Mouse (Mus musculus) limb, embryonic 11.5 days (tissue): ENCODE data around the gene Defb25. TPM values are rescaled to one million over a fixed set of nuclear protein-coding genes. Genes with fewer than 3 reads are reported as not detected.

ENCODE experiments used
- ATAC-seq: fragments of 200-750 bp; cut with Nextera tagmentation; 2 replicates; pipeline ENCODE4 v1.8.0; 2017; ENCODE audit warnings: low read depth; ENCODE audit not compliant: insufficient number of reproducible peaks, low FRiP score, low TSS enrichment
- DNase-seq: peaks from one replicate; pipeline ENCODE4 v3.0.0-alpha.2; 2015; ENCODE audit warnings: low spot score
- H3K27ac ChIP-seq: fragments of 300-500 bp; sonication (generic); replicated peaks from 2 replicates; pipeline ENCODE4 v1.5.1; 2014; ENCODE audit warnings: low read depth, mild to moderate bottlenecking, low read length
- H3K27me3 ChIP-seq: fragments of 300-500 bp; sonication (generic); 2 replicates; pipeline ENCODE4 v1.6.1; 2014; ENCODE audit warnings: mild to moderate bottlenecking, low read length, mixed read lengths; ENCODE audit not compliant: control insufficient read depth, insufficient read depth
- H3K36me3 ChIP-seq: fragments of 300-500 bp; sonication (generic); 2 replicates; pipeline ENCODE4 v1.6.1; 2014; ENCODE audit warnings: mild to moderate bottlenecking, low read length, moderate library complexity, mixed read lengths; ENCODE audit not compliant: control insufficient read depth, insufficient read depth
- H3K4me1 ChIP-seq: fragments of 300-500 bp; sonication (generic); 2 replicates; pipeline ENCODE4 v1.6.1; 2014; ENCODE audit warnings: low read length, mixed read lengths; ENCODE audit not compliant: control insufficient read depth, insufficient read depth
- H3K4me2 ChIP-seq: fragments of 300-500 bp; sonication (generic); 2 replicates; pipeline ENCODE4 v1.6.1; 2014; ENCODE audit warnings: low read depth, mild to moderate bottlenecking, moderate library complexity; ENCODE audit not compliant: severe bottlenecking
- H3K4me3 ChIP-seq: fragments of 300-500 bp; sonication (generic); 2 replicates; pipeline ENCODE4 v1.5.1; 2014; ENCODE audit warnings: low read depth, low read length
- H3K9ac ChIP-seq: fragments of 300-500 bp; sonication (generic); 2 replicates; pipeline ENCODE4 v1.6.1; 2014; ENCODE audit warnings: mild to moderate bottlenecking, low read length
- H3K9me3 ChIP-seq: fragments of 300-500 bp; sonication (generic); 2 replicates; pipeline ENCODE4 v1.6.1; 2016; ENCODE audit warnings: low read length; ENCODE audit not compliant: control insufficient read depth
- WGBS: fragments of 180-500 bp; shearing (Covaris S2); extraction: QIAGEN DNeasy Blood & Tissue Kit; methylation state at CpG from one replicate; pipeline ENCODE4 v1.1.7; 2014; 5-methylcytosine and 5-hydroxymethylcytosine counted together
- polyA plus RNA-seq: library from polyadenylated mRNA; unstranded; fragments of >200 nt; fragmentation: Nextera tagmentation; extraction: Ambion mirVana; gene quantifications from 2 replicates; pipeline ENCODE4 v1.2.1, GENCODE M21; 2014

Gene Defb25
- polyA plus RNA-seq, 1 experiment from 2014 or later = not detected

DNA sequence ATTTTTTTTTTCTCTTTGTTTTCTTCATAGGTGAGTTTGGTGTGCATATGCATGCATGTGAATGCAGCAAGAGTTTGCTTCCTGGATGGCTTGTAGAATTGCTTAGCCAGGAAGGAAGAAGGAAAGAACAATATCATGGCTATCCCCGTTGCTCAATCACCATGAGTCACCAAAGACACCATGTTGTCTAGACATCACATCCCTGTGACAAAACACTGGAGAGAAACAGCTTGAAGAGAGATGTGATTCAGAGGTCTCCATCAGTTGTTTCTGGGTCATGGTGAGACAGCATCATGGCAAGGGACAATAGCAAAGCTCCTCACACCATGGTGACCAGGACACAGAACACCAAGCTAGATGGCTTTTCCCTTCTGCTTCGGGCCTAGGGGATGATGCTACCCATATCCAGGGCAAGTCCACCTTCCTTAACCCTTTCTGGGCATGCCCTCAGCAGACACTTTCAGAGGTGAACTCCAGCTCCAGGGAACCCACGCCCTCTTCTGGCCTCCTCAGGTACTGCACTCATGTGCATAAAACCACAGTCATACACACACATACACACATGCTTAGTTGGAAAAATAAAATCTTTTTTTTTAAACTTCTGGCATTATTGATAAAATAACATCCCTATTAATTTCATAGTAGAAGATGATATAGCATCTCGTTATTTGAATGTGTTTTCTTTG, 21.4 kb downstream of the Defb25 start:
- Histone ChIP-seq H3K4me1 (no peaks in the 10 kb centered on the region), H3K36me3 (no peaks in the 10 kb centered on the region), H3K27ac (no peak overlapping the region), H3K9ac (no peak overlapping the region), H3K4me3 (no peak overlapping the region), H3K4me2 (no peak overlapping the region), H3K27me3 (no peaks in the 10 kb centered on the region), H3K9me3 (no peaks in the 10 kb centered on the region)
- no peak for DNase-seq
- WGBS = 74% methylated on average over 4 of the region's 4 CpGs
- ATAC-seq = no peak

DNA sequence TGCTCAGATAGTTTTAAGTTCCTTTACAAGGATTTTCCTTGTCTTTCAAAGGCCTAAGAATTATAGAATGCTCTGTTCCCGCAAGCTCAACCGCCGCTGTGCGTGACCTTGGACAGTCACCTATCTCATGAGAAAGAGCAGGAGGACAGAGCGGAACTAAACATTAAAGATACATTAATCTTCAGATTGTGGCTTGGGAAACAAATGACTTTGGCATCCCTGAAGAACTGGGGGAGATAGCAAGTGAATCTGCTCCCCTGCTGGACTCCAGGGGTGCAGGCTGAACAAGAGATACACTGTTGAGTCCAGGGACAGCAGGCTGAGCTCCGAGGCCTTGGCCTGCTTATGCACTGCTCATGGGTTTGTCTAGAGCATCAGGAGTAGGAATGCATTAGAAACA, 22.8 kb downstream of the Defb25 start:
- Histone ChIP-seq H3K27me3 (no peaks in the 10 kb centered on the region), H3K9me3 (no peaks in the 10 kb centered on the region), H3K4me2 (no peak overlapping the region), H3K9ac (no peak overlapping the region), H3K4me1 (no peaks in the 10 kb centered on the region), H3K4me3 (no peak overlapping the region), H3K27ac (no peak overlapping the region), H3K36me3 (no peaks in the 10 kb centered on the region)
- DNase-seq (no peak), ATAC-seq (no peak)
- WGBS = 89% methylated on average over 6 of the region's 6 CpGs

DNA sequence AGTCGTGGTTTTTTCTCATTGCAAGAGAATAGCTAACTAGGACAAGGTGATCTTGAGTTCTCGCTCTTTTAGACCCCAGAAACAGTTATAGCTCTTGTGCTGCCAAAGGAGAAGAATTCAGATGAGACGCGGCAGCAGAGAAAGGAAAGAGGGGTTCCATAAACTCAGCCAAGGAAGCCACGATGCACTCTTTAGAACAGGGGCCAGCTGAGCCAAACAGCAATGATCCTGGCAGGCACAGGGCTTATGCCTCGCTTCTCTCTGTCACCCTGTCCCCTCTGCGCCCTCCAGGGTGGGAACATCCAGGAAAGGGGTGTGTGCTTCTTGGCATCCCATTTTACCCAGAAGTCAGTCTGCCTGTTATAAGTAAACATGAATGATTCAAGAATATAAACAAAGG, 23.6 kb downstream of the Defb25 start, which contains the start of gene Defb45:
TSS of gene Defb45 (minus strand) at position 101 of the 400 bp plus-strand sequence.
- H3K9me3 ChIP-seq = no peaks in the 10 kb centered on the region
- DNase-seq = no peak
- no peak within 1 kb of the TSS for H3K27ac ChIP-seq
- no peak within 1 kb of the TSS for H3K4me2 ChIP-seq
- no peak for ATAC-seq
- no peak within 1 kb of the TSS for H3K9ac ChIP-seq
- no peaks in the 10 kb centered on the region for H3K4me1 ChIP-seq
- WGBS = 66% methylated on average over 7 of the region's 7 CpGs
- no peaks in the 10 kb centered on the region for H3K27me3 ChIP-seq
- no peaks in the 10 kb centered on the region for H3K36me3 ChIP-seq
- H3K4me3 ChIP-seq = no peak within 1 kb of the TSS

DNA sequence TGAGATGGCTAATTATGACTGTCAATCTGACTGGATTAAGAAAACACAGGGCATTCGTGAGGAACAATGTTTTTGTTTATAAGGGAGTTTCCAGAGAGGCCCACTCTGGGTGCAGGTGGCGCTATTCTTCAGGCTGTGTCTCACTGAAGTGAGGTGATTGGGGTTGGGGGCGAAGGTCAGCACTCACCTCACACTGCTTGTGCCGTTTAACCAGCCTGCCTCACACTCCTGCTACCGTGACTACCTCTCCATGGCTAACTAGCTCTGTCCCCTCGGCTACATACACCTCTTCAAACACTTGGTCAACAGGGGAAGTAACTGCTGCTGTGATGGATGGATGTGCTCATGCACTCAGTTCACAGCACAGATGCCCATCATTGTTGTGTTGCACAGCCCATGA, 33.8 kb downstream of the Defb25 start:
- no peaks in the 10 kb centered on the region for H3K9me3 ChIP-seq
- ATAC-seq (no peak), DNase-seq (no peak)
- H3K27me3 ChIP-seq = no peaks in the 10 kb centered on the region
- H3K9ac ChIP-seq = no peak overlapping the region
- H3K4me1 ChIP-seq = no peaks in the 10 kb centered on the region
- WGBS = 46% methylated on average over 6 of the region's 6 CpGs
- no peaks in the 10 kb centered on the region for H3K36me3 ChIP-seq
- H3K4me3 ChIP-seq = no peak overlapping the region
- H3K4me2 ChIP-seq = no peak overlapping the region
- no peak overlapping the region for H3K27ac ChIP-seq

DNA sequence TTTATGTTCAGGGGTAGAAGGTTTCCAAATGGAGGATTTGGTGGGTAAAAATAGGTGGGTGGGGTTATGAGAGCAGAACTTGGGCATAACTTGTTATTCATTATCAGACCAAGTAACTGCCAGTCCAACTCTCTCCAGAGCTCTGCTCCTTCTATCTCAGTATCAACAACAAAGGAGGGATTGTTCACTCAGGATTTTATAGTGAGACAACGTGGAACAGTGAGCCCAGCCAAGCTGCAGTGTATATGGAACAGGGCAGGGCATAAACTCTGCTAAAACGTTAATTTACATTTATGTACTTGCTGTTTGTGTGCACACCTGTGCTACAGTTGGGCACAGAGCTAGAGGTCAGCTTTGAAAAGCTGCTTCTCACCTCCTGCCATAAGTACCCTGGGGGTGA, 34.4 kb downstream of the Defb25 start:
- Histone ChIP-seq H3K27me3 (no peaks in the 10 kb centered on the region), H3K9me3 (no peaks in the 10 kb centered on the region), H3K27ac (no peak overlapping the region), H3K9ac (no peak overlapping the region), H3K4me3 (no peak overlapping the region), H3K4me2 (no peak overlapping the region), H3K36me3 (no peaks in the 10 kb centered on the region), H3K4me1 (no peaks in the 10 kb centered on the region)
- ATAC-seq = no peak
- DNase-seq = no peak
- 42% methylated on average over 2 of the region's 2 CpGs for WGBS

DNA sequence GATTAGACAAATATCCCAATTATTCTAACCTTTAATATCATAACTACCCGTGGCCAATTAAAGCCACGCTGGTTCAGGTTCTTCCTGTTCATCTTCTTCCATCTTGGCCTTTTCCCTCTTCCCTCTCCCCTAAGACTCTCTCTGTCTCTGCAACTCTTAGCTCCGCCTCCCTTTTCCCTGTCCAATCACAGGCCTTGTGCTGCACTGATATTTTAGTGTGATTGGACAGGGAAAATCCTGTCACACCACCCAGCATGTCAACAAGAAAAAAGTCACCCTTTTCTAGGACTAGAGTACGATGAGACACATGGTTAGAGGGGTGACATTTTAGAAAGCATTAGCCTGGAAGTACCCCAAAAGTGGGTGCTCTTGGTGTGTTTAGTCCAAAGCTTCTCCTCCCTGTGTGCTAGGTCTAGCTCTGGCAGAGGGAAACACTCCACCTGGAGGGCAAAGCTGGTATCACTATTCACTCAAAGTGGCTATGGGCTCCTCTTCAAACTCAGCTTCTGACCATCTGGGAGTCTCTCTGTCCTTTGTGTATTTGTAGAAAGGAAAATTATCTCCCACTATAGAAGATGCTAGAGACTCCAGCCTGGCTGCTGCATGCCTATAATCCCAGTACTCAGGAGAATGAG, 35.8 kb downstream of the Defb25 start:
- ATAC-seq = no peak
- Histone ChIP-seq H3K9ac (no peak overlapping the region), H3K36me3 (no peaks in the 10 kb centered on the region), H3K9me3 (no peaks in the 10 kb centered on the region), H3K27ac (no peak overlapping the region), H3K4me2 (no peak overlapping the region), H3K4me1 (no peaks in the 10 kb centered on the region), H3K4me3 (no peak overlapping the region), H3K27me3 (no peaks in the 10 kb centered on the region)
- 77% methylated on average over 4 of the region's 4 CpGs for WGBS
- DNase-seq = peak; percentile 26

DNA sequence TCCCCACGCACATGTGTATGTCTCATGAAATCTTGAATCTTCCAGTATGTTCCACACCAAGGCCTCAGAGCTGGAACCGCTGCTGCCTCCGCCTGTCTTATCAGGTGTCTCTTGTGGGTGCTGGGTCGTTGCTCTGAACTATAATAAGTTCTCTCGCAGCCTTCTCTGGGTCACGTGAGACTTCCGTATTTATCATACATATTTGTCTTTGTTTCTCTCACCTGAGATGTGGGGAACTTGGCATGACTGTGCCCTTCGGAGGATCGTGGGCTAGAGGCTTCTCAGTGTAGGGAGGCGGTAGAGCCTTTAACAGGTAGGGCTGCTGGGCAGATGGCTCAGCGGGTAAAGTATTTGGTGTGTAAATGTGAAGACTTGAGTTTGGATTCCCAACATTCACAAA, 42.2 kb downstream of the Defb25 start:
- WGBS = 90% methylated on average over 11 of the region's 11 CpGs
- Histone ChIP-seq H3K9ac (no peak overlapping the region), H3K9me3 (no peaks in the 10 kb centered on the region), H3K27me3 (no peaks in the 10 kb centered on the region), H3K4me2 (no peak overlapping the region), H3K36me3 (no peaks in the 10 kb centered on the region), H3K4me1 (no peaks in the 10 kb centered on the region), H3K4me3 (no peak overlapping the region), H3K27ac (no peak overlapping the region)
- DNase-seq = no peak
- no peak for ATAC-seq

DNA sequence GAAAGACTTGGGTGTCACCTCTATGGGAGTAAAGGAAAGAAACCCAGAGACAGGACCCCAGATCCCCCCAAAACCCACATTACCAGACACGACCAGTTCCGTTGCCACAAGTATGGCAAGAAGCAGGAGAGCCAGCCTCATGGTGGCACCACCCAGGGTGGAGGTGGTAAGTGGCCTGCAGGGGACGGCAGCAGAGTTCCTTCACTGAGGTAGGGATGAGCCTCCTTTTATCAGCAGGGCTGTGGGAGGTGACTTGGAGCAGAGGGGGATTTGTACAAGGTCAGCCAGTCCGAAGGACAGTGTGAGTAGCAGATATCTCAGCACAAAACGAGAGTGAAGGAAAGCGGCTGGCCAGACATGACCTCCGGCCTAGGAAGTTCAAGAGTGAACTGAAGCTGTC, 42.7 kb downstream of the Defb25 start, which contains the start of gene Defb19:
TSS of gene Defb19 (minus strand) at position 206 of the 400 bp plus-strand sequence.
- ATAC-seq = no peak
- Histone ChIP-seq H3K4me2 (no peak within 1 kb of the TSS), H3K4me1 (no peaks in the 10 kb centered on the region), H3K27me3 (no peaks in the 10 kb centered on the region), H3K4me3 (no peak within 1 kb of the TSS), H3K9ac (no peak within 1 kb of the TSS), H3K36me3 (no peaks in the 10 kb centered on the region), H3K27ac (no peak within 1 kb of the TSS), H3K9me3 (no peaks in the 10 kb centered on the region)
- WGBS = 64% methylated on average over 7 of the region's 7 CpGs
- DNase-seq = no peak
